Mouse (Mus musculus): ENCODE measurements at regions not wholly inside any gene's neighbourhood (a gene's known extent, or its start where the extent isn't known, plus 50 kb on each side); places are given as distances from the start of the nearest gene placed in this dataset.

DNA sequence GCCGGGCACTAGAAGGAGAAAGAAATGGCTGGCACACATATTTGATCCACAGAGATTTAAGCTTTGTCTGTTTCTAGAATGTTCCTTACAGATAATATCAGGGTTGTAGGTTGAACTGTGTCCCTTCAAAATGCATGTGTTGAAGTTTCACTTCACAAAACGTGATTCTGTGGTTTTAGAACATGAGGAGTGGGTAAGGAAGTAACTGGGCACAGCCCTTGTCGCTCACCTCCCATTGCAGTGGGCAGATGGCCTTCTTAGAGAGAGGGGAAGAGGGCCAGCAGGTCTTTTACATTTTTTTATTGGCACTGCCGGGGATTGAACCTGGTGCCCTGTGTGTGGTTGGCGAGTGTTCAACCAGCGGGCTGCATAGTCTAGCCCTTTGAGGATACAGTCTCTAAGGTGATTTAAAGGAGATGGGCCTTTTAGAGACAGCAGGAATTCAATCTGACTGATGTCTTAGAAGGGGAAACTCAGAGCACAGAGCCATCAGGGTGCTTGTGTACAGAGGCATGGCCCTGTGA lies 64.0 kb upstream of the Gjb5 start:
- no peak for DNase-seq (ENCODE audit: low read depth, low spot score)

DNA sequence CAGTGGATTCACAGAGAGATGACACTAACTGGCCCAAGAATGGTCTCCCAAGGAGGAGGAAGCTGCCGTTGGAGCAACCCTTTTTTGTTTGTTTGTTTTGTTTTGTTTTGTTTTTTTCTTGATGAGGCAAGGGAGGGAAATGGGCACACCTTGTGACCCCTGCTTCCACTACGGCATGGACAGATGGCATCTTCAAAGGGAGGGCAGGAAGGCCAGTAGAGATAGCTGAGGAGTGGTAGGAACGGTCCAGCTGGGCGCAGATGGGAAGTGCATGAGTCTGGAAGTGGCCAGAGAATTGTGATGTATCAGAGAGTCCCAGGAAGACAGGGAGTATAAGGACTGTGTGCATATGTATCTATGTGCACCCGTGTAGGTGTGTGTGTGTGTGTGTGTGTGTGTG lies 63.1 kb upstream of the Gjb5 start:
- DNase-seq (ENCODE audit: low read depth, low spot score), result no peak

DNA sequence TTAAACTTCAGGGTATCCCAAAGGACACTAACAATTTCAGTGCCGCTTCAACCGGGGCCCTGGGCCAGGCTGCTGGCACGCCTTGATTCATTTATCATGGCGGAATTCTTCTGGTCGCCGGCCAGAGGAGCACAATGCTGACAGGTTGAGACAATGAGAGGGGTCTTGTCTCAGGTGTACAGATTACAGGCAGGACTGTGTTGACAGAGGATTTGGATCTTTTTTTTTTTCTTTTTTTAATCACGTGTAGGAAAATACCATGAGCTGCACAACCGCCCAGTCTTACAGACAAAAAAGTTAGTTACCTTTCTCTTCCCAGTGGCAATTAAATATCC lies 61.8 kb upstream of the Gjb5 start:
- DNase-seq (ENCODE audit: low read depth, low spot score), result no peak

DNA sequence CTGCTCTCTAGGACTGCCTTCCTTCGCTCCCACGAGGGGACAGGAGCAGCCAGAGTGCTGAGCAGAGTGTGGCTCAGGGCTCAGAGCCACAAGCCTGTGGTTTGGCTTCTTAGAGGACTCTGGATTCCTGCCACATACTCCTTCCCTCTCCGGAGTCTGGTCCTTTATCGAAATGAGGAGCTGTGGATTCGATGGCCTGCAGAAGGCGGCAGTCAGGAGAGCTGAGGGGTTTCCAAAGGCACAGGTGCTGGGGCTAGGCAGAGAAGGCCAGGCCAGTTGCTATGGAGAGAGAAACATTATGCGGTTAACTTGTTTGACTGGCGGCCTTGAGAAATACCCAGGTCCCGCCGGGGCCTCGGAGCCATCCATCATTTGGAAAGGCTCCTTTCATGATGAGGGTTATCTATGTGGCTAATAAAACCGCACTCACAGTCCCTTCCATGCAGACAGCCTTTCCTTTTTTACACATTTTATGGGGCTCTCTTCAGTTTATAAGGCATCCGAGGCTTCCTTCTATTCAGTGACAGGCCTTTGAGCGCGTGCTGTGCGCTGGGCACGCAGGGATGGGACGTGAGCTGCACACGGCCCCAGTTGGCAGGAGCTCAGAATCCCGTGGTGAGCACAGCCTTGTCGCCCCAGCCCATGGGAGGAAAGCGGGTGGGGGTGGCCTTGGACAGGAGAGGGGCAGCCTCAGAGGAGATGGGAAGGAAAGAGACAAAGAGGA lies 61.2 kb upstream of the Gjb5 start:
- DNase-seq (ENCODE audit: low read depth, low spot score), result peak; percentile 41

DNA sequence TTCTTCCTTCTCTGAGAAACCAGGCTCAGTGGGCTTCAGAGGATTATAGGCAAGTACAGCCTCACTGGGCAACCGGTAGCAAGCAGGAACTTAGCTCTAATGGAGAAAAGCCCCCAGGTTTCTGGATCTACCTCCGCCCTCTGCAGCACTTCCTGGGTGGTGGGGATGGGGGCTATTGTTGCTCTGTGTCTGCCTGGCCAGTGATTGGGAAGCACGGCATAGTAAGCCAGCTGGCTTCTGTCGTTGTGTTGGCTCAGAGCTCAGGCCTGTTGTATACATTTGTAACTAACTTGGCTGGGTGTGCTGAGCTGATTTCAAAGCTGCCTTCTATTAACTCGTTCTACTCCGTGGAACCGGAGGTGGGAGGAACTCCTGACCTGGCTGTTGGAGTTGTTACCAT lies 58.9 kb upstream of the Gjb5 start:
- DNase-seq (ENCODE audit: low read depth, low spot score), result no peak

DNA sequence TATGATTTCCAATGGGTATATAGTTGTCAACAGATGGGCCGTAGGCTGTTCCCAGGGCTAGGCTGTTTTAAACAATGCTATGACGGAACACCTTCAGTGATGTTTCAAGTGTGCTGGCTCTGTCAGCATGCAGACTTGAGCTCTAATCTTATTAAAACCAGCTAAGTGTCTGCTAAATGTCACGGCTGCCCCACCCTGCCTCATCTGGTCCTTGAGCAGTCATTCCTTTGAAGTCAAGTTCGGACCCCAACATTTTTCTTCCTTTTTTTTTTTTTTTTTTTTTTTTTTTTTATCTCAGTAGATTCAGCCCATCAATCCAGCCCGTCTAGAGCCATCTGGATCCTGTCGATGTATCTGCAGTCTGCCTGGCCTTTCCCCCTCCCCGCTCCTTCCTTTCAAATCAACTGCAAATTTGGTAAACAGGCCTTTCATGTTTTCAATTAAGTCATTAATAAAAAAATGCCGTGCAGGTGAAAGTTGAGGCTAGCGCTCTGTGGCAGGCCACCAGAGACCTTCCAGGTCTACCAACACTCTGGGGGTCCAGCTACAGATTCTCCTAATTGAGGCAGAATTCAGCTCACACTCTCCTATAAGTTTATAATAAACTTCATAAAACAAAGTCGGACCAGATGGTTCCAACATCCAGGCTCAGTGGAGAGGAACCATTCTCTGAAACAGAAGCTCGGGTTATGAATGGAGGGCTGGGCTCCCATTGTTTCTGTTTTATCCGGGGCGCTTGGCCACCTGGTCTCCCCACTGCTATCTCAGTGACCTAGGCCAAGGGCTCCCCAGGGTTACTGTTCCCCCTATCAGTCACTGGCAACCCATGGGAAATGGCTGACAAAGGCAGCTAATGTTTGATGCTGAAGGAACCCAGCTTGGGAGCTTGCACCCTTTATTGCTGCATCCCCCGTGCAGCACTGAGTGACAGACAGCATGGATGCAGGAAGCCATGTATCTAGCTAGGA lies 56.3 kb upstream of the Gjb5 start:
- no peak for DNase-seq (ENCODE audit: low read depth, low spot score)

All from R1 (cell line).